Mouse (Mus musculus) embryonic fibroblast, embryonic 13.5 days (primary cell): ENCODE measurements around the gene Cwf19l1.

Experiments
- CTCF ChIP-seq: IDR thresholded peaks from 2 replicates; pipeline ENCODE4 v1.5.1; 2011; ENCODE audit warnings: mild to moderate bottlenecking, control low read depth, low read length, moderate library complexity, borderline replicate concordance; ENCODE audit not compliant: insufficient read depth
- POLR2A ChIP-seq: IDR thresholded peaks from 2 replicates; pipeline ENCODE4 v1.6.1; 2011; ENCODE audit warnings: low read depth, mild to moderate bottlenecking, control low read depth, low read length, moderate library complexity

DNA sequence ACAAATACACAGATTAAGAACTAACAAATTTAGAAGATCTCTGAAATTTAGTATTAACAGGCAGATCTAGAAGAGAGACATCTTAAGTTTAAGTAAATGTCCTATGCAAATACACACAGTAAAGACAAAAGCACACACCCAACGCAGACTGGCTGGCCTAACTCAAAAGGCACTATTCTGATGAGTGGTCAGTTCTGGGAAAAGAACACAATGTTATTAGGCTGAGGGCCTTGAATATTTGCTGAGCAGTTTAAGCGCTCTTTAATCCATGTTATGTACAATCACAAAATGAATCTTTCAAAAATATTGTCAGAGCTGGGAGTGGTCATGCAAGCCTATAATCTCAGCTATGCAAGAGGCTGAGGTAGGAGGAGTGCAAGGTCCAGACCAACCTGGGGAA lies 70.9 kb downstream of the Cwf19l1 start:
- TF ChIP-seq CTCF (no peak), POLR2A (no peak)
